Mouse (Mus musculus): ENCODE results near the gene Tnrc6c.

The Tnrc6c gene

DNA sequence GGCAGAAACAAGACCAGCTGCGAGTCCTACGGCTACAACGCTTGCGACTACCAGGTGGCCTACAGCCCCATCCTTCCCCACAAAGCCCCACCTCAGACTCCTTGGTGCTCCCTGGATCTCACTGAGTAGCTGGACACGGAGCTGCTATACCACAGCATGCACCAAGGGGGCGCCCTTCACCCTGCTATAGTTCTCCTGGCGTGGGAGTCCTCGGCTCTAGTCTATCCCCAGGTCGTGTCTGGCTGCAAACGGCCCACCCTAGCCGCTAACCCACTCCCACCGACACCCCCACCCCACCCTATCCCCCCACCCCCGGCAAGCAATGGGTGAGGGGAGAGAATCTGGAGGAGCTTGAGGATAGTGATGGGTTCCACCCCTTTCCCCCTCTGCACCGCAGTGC, 136.2 kb downstream of the Tnrc6c start:
- peak; percentile 60 to 73 for DNase-seq (ENCODE audit: low spot score in 2 of 2)

DNA sequence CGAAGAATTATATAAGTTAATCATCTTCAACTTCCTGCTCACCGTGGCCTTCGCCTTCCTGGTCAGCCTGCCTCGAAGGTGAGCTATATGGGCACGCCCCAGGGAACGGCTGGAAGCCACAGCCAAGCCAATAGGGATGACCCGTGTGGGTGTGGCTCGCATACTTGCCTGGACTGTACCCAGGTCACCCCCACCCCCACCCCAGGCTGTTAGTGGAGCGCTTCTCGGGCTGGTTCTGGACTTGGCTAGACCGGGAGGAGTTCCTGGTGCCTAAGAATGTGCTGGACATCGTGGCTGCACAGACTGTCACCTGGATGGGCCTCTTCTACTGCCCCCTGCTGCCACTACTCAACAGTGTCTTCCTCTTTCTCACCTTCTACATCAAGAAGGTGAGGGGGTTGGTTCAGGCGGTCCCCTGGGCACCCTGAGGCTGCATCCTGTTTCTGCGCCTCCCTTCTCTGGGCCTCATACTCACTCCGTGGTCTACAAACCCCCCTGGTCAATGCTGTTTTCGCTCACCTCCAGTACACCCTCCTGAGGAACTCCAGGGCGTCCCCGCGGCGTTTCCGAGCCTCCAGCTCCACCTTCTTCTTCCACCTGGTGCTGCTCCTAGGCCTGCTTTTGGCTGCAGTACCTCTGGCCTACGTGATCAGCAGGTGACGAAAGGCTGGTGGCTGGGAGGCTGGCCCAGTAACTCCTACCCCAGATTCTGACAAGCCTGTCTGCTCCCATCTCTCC, 136.8 kb downstream of the Tnrc6c start:
- DNase-seq (ENCODE audit: low spot score in 2 of 2): peak; percentile 55 to 70

DNA sequence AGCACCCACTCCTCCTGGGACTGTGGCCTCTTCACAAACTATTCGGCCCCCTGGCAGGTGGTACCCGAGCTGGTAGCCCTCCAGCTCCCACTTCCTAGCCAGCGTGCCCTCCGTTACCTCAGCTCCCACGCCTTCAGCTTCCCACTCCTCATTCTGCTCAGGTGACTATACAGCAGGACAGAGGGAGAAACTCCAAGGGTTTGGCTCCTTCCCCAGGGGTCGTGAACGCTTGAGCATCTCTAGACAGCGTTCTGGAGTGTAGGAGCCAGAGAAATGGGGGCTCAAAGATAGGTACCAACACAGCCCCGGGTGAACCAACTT, 137.3 kb downstream of the Tnrc6c start:
- DNase-seq (ENCODE audit: low spot score in 2 of 2): no peak

DNA sequence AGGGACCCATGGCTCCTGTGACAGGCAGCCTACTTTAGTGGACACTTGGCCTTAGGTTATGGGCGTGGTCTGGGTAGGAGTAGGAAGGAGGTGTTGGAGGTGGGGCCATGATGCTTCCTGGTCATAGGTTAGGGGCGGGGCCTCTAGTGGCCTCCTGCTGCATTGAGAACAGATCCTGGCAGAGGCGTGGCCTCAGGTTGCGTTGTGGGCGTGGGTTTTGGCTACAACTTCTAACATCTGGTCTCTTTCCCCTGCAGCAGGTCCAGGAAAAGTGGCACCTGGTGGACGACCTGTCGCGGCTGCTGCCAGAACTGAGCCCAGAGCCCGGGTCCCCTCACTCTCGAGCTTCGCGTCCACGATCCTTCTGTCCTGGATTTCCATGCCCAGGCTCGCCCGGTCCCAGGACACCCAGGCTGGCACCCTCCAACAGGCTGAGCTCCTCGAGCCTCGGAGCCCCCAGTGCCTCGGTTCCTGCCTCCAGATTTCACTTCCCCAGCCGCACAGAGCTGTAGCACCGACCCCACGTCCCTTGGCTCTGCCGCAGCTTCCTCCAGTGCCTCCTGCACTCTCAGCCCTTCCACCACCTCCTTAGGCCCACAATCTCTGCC, 138.3 kb downstream of the Tnrc6c start:
- DNase-seq (ENCODE audit: low spot score in 2 of 2): peak; percentile 62 to 80

DNA sequence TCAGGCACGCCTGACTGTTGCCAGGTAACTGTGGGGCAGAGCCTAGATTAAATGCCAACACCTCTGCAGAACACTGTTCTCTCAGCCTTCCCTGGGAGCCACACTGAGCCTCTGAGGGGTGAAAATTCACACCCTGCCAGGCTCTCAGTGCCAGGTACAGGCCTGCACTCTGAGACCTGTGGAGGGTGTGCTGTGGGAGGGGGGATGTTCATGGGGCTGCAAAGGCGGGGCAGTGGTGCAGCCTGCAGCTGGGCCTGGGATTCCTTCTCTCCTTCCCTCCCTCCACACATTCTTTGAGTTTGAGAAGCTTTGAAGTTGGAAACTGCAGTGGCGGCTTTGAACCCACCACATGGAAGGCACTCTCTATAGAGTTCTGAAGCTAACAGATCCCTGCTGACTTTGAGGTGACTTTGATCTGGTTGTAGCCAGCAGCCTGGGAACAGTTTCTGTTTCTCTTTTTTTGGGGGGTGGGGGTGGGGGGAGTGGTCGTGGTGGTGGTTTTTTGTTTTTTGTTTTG, 140.0 kb downstream of the Tnrc6c start:
- DNase-seq (ENCODE audit: low spot score in 2 of 2): no peak

DNA sequence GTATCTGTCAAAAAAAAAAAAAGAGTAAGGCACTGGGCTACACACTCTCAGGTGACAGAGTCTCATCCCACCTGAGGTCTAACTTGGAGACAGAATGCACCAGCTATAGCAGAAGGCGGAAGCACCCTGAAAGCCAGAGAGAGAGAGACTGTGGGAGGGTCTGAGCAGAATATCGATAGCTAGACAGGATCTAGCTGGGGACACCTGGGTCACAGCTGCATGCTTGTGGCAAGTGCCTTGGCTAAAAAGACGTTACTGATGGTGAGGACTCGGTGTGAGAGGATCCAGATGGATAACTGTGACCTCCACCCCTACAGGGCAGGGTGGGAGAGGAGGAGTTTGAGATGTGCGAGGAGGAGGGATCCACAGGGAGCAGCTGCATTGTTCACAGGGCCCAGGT, 142.9 kb downstream of the Tnrc6c start:
- no peak for DNase-seq (ENCODE audit: low spot score in 2 of 2)

DNA sequence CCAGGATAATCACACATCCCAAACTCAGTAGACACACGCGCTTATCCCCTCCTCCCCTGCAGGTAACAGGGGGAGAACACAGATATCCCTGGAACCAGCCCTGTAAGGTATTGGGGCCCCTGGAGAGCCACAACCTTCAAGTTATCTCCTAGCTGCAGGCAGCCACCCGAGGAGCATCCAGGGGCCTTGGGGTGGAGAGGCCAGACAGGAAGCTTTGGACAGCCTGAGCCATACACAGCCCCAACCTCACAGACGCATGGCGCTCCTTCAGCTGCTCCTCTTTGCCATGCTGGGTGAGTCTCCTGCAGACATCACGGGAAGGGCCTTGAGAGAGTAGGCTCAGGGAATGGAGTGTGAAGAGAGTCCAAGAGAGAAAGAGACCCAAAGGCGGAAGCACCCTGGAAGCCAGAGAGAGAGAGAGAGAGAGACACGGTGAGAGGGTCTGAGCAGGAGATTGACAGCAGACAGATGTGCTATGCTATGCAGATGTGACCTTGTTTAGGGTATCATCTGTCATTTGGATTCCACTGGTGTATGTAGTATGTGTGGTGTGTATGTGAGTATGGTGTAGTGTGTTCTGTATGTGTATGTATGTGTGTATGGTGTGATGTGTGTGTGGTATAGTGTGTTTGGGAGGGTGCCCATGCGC, 143.5 kb downstream of the Tnrc6c start, which contains the start of gene 6030468B19Rik:
TSS of gene 6030468B19Rik (plus strand) at position 150 of the 649 bp plus-strand sequence.
- no peak for DNase-seq (ENCODE audit: low spot score in 2 of 2)

DNA sequence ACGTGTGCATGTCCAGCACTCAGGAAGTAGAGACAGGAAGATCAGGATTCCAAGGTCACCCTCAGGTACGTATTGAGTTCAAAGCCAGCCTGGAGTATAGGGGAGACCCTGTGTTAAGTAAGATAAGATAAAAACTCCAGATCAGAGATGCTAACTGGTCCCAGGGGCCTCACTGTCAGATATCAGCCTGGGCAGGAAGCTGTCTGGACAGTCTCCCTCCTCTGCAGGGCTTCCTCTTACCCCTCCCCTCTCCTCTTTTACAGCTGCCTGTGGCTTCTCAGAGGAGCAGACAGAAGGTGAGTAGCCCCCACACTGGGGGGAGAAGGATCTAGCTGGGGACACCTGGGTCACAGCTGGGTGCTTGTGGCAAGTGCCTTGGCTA, 144.1 kb downstream of the Tnrc6c start:
- no peak for DNase-seq (ENCODE audit: low spot score in 2 of 2)

DNA sequence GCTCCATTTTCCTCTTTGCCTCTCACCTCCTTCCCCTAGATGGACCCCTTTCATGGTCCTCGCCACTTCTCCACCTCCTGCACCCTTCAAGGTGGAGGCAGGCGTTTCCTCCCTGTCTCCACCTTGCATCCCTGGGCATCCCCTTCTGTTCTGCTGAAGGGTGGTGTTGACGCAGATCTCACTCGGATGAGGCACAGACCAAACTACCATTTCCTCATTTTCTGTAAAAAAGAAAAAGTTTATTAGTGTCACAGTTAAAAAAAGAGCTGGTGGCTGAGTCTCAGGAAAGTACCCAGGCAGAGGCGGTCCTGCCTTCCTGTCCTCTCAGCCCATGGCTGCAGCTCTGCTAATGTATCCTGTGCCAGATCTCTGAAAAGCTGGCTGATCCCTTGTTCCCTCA, 145.1 kb downstream of the Tnrc6c start:
- no peak for DNase-seq (ENCODE audit: low spot score in 2 of 2)

DNA sequence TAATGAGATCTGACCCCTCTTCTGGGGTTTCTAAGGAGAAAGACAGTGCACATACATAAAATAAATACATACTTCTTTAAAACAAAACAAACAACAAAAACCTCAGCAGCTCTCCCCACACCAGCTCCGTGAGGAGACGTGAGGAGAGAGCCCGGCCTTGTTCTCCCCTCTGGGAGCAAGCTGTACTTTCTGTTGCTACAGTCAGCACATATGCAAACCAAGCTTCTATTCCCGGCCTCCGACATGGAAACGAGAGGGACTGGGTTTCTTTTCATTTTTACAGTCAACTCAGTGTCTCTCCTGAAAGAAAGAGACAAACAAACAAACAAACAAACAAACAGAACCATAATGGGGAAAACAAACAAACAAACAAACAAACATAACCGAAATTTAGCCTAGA, 145.9 kb downstream of the Tnrc6c start:
- DNase-seq (ENCODE audit: low spot score in 2 of 2): no peak

DNA sequence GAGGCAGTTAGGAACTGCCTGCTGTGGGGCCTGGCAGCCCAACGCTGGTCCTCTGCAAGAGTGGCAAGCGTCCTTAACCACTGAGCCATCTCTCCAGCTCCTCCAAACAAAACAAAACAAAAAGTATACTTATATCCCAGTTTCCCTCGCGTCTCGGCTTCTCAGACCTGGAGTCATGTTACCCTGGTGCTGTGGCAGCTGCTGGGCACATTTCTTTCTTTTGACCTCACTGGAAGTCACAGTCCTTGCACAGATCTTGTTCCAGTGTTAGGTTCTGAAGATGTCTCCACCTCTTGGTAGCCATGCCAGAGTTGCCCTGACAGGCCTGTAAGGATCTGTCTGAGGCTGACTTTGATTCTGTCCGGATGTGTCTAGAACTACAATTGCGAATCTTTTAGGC, 147.6 kb downstream of the Tnrc6c start:
- no peak for DNase-seq (ENCODE audit: low spot score in 2 of 2)

DNA sequence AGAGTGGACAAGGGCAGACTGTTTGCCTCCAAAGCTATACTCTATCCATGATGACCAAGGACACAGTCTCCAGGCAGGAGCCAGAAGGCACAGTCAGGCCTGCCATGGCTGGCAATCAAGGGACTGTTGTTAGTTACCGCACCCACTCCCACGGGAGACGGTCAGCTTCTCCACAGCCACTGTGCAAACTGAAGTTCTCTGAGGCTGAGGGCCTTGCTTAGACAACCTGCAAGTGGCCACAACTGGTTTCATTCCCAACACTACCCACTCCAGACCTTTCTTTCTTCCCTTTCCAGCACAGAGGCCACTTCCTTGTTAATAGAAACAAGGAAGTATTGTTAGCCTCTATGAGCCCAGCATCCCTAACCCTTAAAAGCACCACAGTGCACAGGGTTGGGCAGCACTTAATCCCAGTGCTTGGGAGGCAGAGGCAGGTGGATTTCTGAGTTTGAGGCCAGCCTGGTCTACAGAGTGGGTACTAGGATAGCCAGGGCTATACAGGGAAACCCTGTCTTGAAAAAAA, 149.1 kb downstream of the Tnrc6c start:
- DNase-seq (ENCODE audit: low spot score in 2 of 2): no peak

DNA sequence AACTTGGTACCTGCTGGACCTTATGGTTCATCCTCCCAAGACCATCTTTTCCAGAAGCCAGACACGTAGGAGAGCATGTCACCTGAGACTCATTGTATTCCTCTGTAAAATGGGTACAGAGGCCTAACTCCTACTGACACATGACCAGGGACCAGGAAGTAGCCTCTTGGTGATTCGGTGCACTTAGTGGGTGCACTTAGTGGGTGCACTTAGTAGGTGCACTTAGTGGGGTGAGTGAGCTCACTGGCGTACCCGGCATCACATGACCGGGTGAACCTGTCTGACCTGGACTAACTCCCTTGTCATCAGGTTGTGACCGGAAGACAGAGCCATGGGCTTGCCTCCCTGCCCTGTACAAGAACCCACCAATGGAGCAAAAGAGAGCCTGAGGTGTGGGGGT, 152.7 kb downstream of the Tnrc6c start:
- no peak for DNase-seq (ENCODE audit: low spot score in 2 of 2)

DNA sequence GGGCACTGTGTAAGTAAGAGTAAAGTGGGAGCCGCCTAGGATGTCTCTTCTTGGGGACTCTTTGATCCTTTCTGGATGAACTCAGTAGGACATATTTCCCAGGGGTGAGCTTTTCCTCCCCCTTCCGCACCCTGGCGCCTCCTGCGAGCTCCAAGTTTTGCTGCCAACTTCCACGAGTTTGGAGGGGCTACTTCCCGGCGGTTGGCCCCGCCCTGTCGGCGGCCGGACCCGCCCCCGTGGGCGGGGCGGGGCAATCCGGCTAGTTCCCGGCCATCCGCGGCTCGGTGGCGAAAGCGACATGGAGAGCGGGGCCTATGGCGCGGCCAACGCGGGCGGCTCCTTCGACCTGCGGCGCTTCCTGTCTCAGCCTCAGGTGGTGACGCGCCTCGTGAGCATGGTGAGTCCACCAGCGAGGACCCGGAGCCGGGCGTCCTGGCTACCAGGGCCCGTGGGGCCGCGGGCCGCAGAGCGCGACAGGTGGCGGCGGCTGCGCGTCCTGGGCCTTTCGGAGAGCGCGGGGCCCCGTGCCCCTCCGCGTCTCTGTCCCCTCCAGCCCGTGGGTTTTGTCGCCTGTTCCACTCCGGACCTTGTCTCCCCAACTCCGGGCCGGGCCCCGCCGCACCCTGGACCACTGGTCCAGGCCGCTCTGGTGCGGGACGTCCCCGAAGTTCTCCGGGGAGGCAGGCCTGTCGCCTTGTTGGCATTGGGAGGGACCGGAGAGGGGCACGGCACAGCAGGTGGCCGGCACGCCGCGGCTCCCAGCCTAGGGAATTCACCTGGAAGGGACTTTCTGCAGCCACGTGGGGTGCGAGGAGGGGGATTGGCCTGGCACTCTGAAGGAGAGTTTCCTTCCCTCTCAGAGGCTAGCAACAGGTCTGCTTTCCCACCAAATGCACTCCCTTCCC, 155.6 kb downstream of the Tnrc6c start, which contains the start of the genes Gm20708 and Syngr2:
TSS of gene Gm20708 (plus strand) at position 262 of the 905 bp plus-strand sequence.
TSS of gene Syngr2 (plus strand) at position 262 of the 905 bp plus-strand sequence.
- peak; percentile 66 to 72 for DNase-seq (ENCODE audit: low spot score in 2 of 2)

DNA sequence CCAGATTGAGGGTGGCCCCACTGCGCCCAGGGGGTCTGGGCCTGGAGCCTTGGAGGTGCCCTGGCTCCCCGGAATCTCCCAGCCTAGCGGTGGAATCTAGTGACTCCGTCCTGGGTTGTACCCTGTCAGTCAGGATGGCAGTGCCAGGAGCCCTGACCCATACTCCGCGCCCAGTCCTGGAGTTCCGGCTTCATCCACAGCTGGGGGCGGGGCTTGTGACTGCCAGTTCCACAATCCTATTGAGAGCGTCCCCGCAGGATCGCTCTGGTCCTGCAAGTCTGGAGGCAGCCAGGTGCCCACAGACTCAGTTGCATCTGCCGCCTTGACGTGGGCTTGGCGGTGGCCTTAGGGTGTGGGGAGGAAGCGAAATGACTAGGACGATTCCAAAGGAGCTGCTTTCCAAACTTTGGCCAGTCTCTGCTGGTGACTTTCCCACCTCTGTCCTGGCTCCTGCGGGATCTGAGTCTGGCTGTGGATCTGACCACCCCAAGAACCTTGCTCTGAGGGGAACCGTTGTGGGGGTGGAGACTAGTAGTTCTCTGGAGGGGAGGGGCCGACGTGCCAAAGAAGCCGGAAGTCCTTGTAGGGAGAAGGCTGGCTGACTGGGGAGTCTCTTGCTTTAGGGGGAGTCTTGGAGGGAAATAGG, 156.4 kb downstream of the Tnrc6c start:
- peak; percentile 78 to 86 for DNase-seq (ENCODE audit: low spot score in 2 of 2)

Data from urinary bladder, adult 18-20 months (tissue).